Mouse (Mus musculus) E14TG2a.4 (cell line): ENCODE data around the gene Swi5.

Source experiments
- CTCF ChIP-seq: conservative IDR thresholded peaks from 2 replicates; pipeline ENCODE4 v1.5.1; 2014; ENCODE audit warnings: low read length
- NANOG ChIP-seq: IDR thresholded peaks from 2 replicates; pipeline ENCODE4 v1.6.1; 2014; ENCODE audit warnings: borderline replicate concordance, low read length, mixed read lengths
- POU5F1 ChIP-seq: IDR thresholded peaks from 2 replicates; pipeline ENCODE4 v1.6.1; 2014; ENCODE audit warnings: low read length, borderline replicate concordance

DNA sequence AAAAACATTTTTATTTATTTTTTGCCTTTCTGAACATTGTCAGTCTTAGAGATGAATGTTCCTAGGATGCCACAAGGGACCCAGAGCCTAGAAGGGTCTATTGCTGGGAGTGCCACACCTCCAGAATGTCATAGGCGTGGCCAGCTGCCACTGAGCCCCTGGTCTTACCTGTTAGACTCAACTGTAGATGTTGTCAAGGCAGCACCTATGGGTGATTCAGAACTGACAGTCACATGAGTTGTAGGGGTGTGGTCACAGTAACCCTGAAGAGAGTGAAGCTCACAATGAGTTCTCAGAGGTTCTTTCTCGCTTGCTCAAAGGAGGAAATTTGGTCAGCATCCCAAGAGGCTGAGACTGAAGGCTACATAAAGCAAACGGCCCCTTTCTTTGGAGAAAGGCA lies 7.4 kb upstream of the Swi5 start:
- TF ChIP-seq CTCF (no peak), NANOG (no peak), POU5F1 (no peak)
